Mouse (Mus musculus): ENCODE measurements around the gene Tbc1d9b. TPM values are rescaled to one million over a fixed set of nuclear protein-coding genes. Genes with fewer than 3 reads are reported as not detected.
"Not testable (repeated sequence)": the region's sequence is repeated elsewhere in the genome, so short reads cannot be mapped to it uniquely, and the experiment has no call there.

Tbc1d9b gene
- polyA plus RNA-seq (2015; fragmentation: Nextera tagmentation; extraction: Ambion mirVana) = 44.9 and 47.8 TPM in 2 replicates

GRCm38 (mm10) chr11:50130811-50131766 lies at the start of gene Tbc1d9b:
Gene Tbc1d9b (plus strand): TSS chr11:50131396.
- WGBS = under 1% methylated on average over 72 of the region's 77 CpGs

DNA sequence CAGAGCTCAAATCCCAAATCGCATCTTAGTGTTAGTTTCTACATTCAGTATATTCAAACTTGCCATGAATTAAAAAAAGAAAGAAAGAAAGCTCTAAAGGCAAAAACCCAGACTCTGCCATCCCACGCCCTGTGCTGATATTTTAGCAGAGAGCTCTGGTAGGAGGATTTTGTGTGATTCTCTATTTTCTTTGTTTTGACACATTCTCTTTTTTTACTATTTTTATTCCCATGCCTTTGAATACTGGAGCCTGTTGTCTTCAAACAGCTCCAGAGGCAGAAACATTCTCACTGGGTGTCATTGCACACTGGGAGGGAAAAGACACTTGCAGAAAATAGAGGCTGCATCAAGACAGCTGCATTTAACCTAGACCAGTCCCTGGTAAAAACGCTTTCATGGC lies 45.0 kb upstream of the Tbc1d9b start:
- no peak overlapping the region for H3K4me3 ChIP-seq
- no peak overlapping the region for H3K9ac ChIP-seq
- no peaks in the 10 kb centered on the region for H3K9me3 ChIP-seq
- H3K4me1 ChIP-seq = no peaks in the 10 kb centered on the region
- H3K27me3 ChIP-seq = no peaks in the 10 kb centered on the region
- no peak overlapping the region for H3K4me2 ChIP-seq
- H3K27ac ChIP-seq = no peak overlapping the region
- WGBS = 82% methylated on average over 3 of the region's 3 CpGs
- no peak for ATAC-seq (ENCODE audit: insufficient number of reproducible peaks, insufficient read depth, low FRiP score, low TSS enrichment, low read depth)
- peaks cover 45% of the 10 kb centered on the region for H3K36me3 ChIP-seq

More at GRCm38 (mm10) chr11:50130811-50131766, at the start of gene Tbc1d9b:
- peak within 1 kb of the TSS; percentile 99 for H3K9ac ChIP-seq
- peaks cover 12% of the 10 kb centered on the region for H3K36me3 ChIP-seq
- peak within 1 kb of the TSS; percentile 91 for H3K4me3 ChIP-seq
- H3K9me3 ChIP-seq = no peaks in the 10 kb centered on the region
- peak within 1 kb of the TSS; percentile 92 for H3K4me2 ChIP-seq
- ATAC-seq (ENCODE audit: insufficient number of reproducible peaks, insufficient read depth, low FRiP score, low TSS enrichment, low read depth) = peak; percentile 85
- H3K4me1 ChIP-seq = peaks cover 19% of the 10 kb centered on the region
- no peaks in the 10 kb centered on the region for H3K27me3 ChIP-seq
- H3K27ac ChIP-seq = peak within 1 kb of the TSS; percentile 78

- Histone ChIP-seq H3K9me3 (no peaks in the 10 kb centered on the region), H3K27me3 (no peaks in the 10 kb centered on the region), H3K4me3 (no peak overlapping the region), H3K36me3 (peaks cover 55% of the 10 kb centered on the region), H3K4me1 (no peaks in the 10 kb centered on the region), H3K27ac (no peak overlapping the region), H3K4me2 (no peak overlapping the region), H3K9ac (no peak overlapping the region)
- ATAC-seq (ENCODE audit: insufficient number of reproducible peaks, insufficient read depth, low FRiP score, low TSS enrichment, low read depth) = no peak
- 91% methylated on average over 1 of the region's 1 CpGs for WGBS
These were observed 41.4 kb upstream of the Tbc1d9b start for GRCm38 (mm10) chr11:50089840-50090239.

DNA sequence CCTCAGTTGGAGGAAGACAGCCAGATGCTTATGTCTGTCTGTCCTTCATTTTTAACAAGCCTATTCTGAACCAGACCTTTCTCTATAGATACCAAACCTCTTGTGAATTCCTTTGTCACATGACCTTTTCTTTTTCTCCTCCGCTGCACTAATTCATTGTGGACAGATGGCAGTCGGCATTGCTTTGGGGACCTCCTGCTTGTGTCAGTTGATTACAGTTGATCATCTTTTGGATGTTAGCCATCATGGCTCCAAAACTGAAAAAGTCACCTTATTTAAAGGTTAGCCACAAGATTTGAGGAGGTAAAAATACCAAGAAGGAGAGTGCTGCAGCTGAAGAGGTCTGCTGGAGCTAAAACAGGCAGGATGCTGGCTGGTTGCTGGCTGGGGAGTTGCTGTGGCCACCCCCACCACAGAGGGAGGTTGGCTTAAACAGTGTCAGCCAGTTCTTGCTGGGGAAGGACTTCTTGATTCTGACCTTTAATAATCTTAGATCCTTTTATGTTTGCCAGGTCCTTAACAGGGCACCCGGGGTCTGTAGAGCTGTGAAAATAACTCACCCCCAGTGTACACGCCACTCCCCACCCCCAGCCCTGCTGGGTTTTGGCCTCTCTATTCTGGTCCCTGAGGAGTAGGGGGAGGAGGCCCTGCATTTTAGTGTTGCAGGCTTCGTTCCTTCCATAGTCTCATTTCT lies 40.1 kb upstream of the Tbc1d9b start:
- Histone ChIP-seq H3K9me3 (no peaks in the 10 kb centered on the region), H3K27ac (no peak overlapping the region), H3K27me3 (no peaks in the 10 kb centered on the region), H3K4me3 (no peak overlapping the region), H3K4me2 (no peak overlapping the region), H3K4me1 (no peaks in the 10 kb centered on the region), H3K9ac (no peak overlapping the region), H3K36me3 (peaks cover 57% of the 10 kb centered on the region)
- no peak for ATAC-seq (ENCODE audit: insufficient number of reproducible peaks, insufficient read depth, low FRiP score, low TSS enrichment, low read depth)
- 79% methylated on average over 5 of the region's 5 CpGs for WGBS

DNA sequence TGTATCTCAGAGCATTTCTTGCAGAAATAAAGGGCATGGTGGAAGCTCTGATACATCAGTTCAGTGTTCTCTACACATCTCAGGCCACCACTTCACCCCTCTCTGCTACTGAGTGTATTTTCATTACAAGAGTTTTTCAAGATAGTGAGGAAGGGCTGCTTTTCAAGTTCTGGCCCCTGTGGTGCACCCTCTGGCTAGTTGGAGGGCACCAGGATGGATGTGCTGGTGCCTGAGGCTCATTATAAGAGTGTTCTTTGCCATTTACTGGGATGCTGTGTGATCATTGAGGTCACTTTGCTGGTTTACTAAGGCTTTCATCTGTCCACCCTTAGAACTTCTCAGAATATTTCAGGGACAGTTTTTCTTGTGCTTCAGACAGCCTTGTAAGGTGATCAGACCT lies 39.5 kb upstream of the Tbc1d9b start:
- no peaks in the 10 kb centered on the region for H3K9me3 ChIP-seq
- ATAC-seq (ENCODE audit: insufficient number of reproducible peaks, insufficient read depth, low FRiP score, low TSS enrichment, low read depth) = no peak
- H3K4me2 ChIP-seq = no peak overlapping the region
- H3K27me3 ChIP-seq = no peaks in the 10 kb centered on the region
- H3K4me1 ChIP-seq = no peaks in the 10 kb centered on the region
- no peak overlapping the region for H3K9ac ChIP-seq
- H3K36me3 ChIP-seq = peaks cover 56% of the 10 kb centered on the region
- H3K4me3 ChIP-seq = no peak overlapping the region
- H3K27ac ChIP-seq = no peak overlapping the region

- Histone ChIP-seq H3K4me1 (no peaks in the 10 kb centered on the region), H3K27ac (no peak overlapping the region), H3K4me2 (no peak overlapping the region), H3K4me3 (no peak overlapping the region), H3K36me3 (peaks cover 56% of the 10 kb centered on the region), H3K27me3 (no peaks in the 10 kb centered on the region), H3K9ac (no peak overlapping the region), H3K9me3 (no peaks in the 10 kb centered on the region)
- no peak for ATAC-seq (ENCODE audit: insufficient number of reproducible peaks, insufficient read depth, low FRiP score, low TSS enrichment, low read depth)
- WGBS = 88% methylated on average over 9 of the region's 9 CpGs
These were observed 35.5 kb upstream of the Tbc1d9b start for GRCm38 (mm10) chr11:50095661-50096060.

- no peak for ATAC-seq (ENCODE audit: insufficient number of reproducible peaks, insufficient read depth, low FRiP score, low TSS enrichment, low read depth)
These were observed 34.1 kb upstream of the Tbc1d9b start for GRCm38 (mm10) chr11:50097091-50097490.

DNA sequence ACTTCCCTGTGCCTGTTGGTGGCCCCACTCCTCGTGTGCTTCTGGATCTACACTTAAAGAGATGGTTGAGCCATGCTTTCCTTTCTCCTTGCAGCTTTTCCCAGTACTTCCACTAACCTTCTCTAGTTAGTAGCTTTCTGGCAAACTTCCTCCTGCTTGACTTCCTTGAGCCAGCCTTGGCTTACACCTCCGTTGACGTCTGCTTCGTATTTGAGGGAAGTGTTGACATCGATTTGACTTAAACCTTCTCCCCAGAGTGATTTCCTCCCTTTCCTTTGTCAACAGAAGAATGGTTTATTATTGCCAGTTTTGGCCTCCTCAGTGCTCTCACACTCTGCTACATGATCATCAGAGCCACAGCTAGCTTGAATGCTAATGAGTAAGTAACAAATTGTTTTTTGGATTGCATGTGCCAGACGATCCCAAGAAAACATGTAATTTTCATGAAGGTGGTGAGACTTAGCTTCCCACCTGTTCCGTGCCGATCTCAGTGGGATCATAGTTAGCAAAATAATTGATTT lies 32.2 kb upstream of the Tbc1d9b start:
- Histone ChIP-seq H3K27me3 (no peaks in the 10 kb centered on the region), H3K4me2 (no peak overlapping the region), H3K9ac (no peak overlapping the region), H3K27ac (no peak overlapping the region), H3K4me3 (no peak overlapping the region), H3K36me3 (peaks cover 58% of the 10 kb centered on the region), H3K9me3 (no peaks in the 10 kb centered on the region), H3K4me1 (no peaks in the 10 kb centered on the region)
- WGBS = 86% methylated on average over 8 of the region's 8 CpGs
- ATAC-seq (ENCODE audit: insufficient number of reproducible peaks, insufficient read depth, low FRiP score, low TSS enrichment, low read depth) = no peak

More at GRCm38 (mm10) chr11:50097091-50097490, 34.1 kb upstream of the Tbc1d9b start:
- Histone ChIP-seq H3K9ac (no peak overlapping the region), H3K4me1 (no peaks in the 10 kb centered on the region), H3K36me3 (peaks cover 49% of the 10 kb centered on the region), H3K9me3 (no peaks in the 10 kb centered on the region), H3K4me2 (no peak overlapping the region), H3K4me3 (no peak overlapping the region), H3K27ac (no peak overlapping the region), H3K27me3 (no peaks in the 10 kb centered on the region)
- 91% methylated on average over 6 of the region's 6 CpGs for WGBS

DNA sequence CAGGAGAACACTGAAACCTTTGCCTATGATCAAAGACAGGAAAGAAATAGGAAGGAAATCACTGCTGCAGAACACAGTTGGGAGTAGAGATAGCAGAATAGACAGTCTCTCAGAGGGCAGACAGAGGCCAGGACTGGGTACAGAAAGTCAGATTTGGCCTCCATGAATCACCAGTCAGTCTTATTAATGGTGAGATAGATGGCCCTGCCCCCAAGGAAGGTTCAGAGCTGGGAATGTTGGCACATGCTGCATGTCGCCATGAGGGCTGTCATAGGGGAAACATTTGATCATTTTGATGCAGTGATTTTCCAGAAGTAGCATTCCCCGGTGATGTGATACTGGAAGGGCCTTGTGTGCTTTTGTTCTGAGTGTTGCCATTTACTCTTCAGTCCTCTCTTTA lies 31.5 kb upstream of the Tbc1d9b start:
- WGBS = 84% methylated on average over 2 of the region's 2 CpGs
- no peak for ATAC-seq (ENCODE audit: insufficient number of reproducible peaks, insufficient read depth, low FRiP score, low TSS enrichment, low read depth)
- Histone ChIP-seq H3K9ac (no peak overlapping the region), H3K27me3 (no peaks in the 10 kb centered on the region), H3K27ac (no peak overlapping the region), H3K4me1 (no peaks in the 10 kb centered on the region), H3K36me3 (peaks cover 63% of the 10 kb centered on the region), H3K4me3 (no peak overlapping the region), H3K4me2 (no peak overlapping the region), H3K9me3 (no peaks in the 10 kb centered on the region)

DNA sequence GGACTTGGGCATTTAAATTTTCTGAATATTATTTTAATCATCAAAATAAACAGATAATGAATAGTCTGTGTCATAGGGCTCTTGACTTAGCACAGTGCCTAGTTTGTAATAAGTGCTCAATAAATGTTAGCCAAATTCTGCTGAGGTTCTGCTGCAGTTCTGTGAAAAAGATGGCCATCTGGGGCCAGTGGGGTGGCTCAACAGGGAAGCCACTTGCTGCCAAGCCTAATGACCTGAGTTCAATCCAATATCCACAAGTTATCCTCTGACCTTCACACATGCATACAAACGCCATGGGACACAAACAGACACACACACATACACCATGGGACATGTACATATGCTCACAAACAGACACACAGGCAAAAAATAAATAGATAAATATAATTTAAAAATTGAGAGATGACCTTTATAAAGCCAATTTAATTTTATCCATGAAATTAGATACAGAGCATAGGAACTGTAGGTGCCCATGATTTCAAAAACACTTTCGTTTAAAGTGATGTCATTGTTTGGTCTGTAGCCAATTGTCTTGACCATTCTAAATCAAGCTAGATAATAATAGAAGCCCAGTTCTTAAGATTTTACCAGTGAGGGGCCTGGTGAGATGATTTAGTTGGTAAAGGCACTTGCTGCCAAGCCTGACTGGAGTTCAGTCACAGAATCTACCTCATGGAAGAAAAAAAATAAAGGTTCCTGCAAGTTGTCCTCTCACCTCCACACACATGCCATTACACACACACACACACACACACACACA lies 30.5 kb upstream of the Tbc1d9b start:
- Histone ChIP-seq H3K27me3 (no peaks in the 10 kb centered on the region), H3K4me1 (no peaks in the 10 kb centered on the region), H3K4me2 (no peak overlapping the region), H3K9me3 (no peaks in the 10 kb centered on the region), H3K27ac (no peak overlapping the region), H3K4me3 (no peak overlapping the region), H3K9ac (no peak overlapping the region), H3K36me3 (peaks cover 65% of the 10 kb centered on the region)
- ATAC-seq (ENCODE audit: insufficient number of reproducible peaks, insufficient read depth, low FRiP score, low TSS enrichment, low read depth) = no peak
- 87% methylated on average over 2 of the region's 2 CpGs for WGBS

DNA sequence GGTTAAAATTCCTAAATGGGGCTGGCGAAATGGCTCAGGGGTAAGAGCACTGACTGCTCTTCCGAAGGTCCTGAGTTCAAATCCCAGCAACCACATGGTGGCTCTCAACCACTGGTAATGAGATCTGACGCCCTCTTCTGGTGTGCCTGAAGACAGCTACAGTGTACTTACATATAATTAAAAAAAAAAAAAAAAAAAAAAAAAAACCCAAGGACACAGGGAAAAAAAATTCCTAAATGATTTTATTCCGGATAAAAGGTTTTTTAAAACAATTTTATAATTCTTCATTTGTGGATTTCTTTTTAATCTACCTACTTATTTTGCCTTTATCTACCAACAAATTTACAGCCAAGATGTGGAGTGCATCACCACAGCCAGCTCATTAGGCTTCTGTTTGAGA lies 29.2 kb upstream of the Tbc1d9b start:
- ATAC-seq (ENCODE audit: insufficient number of reproducible peaks, insufficient read depth, low FRiP score, low TSS enrichment, low read depth); H3K9ac ChIP-seq: not testable (repeated sequence)
- WGBS = 91% methylated on average over 4 of the region's 4 CpGs

More for the DNA sequence above, 29.2 kb upstream of the Tbc1d9b start:
- not testable (repeated sequence) for H3K4me2 ChIP-seq, H3K4me1 ChIP-seq, H3K27ac ChIP-seq, H3K9me3 ChIP-seq, H3K4me3 ChIP-seq, H3K27me3 ChIP-seq
- peaks cover 61% of the 10 kb centered on the region for H3K36me3 ChIP-seq
